Mouse (Mus musculus) fibroblast of lung, adult 2 months (primary cell): ENCODE measurements around the gene Acvr1.

ENCODE experiments used
- DNase-seq: peaks from one replicate; pipeline ENCODE4 v3.0.0-alpha.2; 2011; ENCODE audit warnings: low read depth

Acvr1 gene

DNA sequence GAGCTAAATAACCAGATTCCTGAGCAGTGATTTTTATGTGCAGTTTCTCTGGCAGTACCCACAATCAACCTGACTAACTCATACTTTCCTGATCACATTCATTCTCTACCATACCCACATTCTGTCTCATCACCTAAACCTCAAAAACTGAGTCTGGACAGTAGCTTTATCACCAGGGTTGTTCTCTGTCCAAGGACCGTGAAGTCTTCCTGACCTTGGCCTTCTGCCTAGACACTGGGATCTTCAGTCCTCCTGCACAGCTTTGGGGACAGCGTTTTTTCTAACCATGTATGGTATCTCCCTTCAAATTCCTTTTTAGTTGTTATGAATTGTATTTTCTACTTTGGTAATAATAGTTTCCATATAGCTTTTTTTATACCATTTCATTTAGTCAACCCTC, 163.5 kb downstream of the Acvr1 start:
- no peak for DNase-seq

DNA sequence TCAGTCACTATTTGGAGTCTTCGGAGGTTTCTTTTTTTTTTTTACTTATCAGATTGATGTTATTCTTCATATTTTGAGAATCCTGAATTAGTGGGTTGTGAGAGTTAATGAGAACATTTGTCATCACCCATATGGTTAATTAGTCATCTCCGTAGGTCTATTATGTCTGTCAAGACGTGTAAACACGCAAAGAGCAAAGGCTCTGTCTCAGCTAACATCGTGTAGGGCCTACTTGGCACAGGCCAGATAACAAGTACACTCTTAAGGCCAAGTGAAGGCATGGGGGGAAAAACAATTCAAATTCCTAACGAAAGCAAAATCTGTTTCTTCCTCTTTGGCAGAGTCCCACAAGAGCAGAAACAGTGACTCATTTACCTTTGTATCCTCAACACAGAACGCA, 178.4 kb downstream of the Acvr1 start:
- no peak for DNase-seq

DNA sequence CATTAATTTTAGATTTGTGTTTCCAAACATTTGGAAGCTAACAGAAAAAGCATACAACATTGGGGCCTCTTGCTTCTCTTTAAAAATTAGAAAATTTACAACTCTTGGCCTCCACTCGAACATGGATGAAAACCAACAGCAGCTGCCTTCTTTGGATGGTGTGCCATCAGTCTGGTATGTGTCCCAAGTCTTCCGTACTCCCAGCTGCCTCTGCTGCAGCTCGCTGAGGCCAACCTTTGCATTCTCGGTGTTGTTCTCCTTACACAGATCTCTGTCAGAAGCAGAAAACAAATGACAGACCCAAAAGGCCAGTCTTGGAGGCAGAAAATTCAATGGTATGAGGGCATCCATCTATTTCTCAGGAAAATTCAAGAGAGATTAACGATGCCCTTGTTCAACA, 186.9 kb downstream of the Acvr1 start:
- DNase-seq, result no peak

DNA sequence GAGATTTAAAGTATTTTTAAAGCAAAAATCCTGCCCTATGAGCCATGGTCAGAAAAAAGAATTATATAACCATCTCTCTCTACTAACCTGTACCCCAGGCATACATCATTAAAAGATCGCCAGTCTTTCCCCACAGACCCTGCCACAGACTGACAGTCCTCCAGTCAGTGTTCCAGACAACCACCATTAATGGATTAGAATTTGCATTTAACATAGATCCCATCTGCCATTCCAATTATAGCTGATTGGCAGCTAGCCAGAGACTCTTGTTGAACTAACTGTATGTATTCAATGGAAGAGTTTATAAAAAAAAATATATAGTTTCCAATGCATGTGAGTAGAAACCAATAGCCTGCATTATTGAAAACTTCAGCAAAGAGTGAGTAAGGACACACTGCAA, 187.5 kb downstream of the Acvr1 start:
- DNase-seq, result no peak

DNA sequence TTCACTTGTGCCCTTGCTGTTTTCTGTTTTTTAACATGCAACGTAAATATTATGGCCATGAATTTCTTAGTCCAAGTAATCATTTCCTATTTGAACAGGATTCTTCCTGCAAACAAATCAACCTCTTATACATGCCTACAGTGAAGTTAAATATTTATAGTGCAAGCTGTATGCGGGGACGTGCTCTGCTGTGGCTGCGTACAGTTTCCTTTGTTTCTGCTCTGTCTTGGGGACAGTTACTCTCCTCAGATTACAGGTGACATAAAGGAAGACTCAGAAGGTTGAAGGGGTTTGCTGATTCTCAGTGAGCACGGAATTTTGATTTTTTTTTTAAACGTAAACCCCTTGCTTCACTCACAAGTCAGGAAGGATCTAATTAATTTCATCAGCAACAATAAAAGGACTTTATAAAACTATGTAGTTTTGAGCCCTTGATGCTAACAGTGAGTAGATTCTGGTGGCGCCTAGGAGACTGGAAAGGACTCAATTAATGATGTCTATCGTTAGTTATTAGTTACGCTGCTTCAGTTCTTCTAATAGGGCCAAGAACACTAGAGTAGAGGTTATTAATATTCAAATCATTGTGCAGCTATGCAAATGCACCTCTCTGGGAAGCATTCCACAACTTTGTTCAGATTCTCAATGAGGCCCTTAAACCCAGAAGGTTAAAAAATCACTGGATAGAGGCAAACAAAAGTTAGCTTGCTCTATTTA, 189.4 kb downstream of the Acvr1 start:
- no peak for DNase-seq

DNA sequence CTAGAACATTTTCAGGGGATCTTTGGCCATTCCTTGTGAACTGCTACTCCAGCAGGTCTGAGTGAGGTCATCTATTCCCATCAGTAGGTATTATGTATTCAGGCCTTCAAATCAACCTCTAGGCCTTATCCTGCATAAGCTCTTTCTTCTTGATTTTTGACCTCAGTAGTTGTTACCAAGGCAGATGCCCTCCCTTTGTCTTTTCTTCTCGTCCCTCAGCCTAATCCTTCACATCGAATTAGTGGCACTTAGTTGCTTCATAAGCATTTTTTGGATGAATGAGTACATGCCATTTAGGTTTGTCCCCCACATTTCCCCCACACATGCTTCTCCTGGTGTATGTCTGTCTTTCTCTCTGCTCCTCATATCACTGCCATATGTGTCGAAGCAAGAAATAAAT, 200.8 kb downstream of the Acvr1 start:
- DNase-seq, result no peak

DNA sequence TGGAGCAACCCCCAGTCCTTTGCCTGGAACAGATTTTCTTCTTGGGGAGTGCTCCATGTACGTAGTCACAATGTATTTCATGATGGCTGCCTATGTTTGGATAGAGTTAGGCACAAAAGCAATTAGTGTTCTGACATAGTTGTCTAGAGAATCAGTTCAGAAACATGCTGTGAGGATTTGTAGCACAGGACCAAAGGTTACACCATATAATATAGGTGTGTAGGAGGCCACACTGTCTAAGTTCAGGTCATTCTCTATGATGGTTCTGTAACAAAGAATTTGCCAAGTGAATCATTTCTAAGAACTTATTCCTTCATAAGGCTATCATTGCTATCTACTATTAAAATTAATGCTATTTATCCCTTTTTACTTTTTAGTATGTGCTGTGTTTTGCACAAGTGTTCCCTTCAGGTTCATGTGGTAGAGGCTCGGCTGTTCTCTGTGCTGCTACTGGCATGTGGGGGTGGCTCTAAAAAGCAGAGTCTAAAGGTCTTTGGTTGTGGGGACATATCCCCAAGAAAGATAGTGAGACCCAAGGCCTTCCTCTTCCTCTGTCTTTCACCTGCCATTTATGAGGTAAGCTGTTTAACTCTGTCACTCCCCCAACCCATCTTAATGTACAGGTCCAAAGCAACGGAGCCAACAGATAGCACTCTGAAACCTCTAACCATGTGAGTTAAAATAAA, 205.5 kb downstream of the Acvr1 start:
- DNase-seq, result no peak

DNA sequence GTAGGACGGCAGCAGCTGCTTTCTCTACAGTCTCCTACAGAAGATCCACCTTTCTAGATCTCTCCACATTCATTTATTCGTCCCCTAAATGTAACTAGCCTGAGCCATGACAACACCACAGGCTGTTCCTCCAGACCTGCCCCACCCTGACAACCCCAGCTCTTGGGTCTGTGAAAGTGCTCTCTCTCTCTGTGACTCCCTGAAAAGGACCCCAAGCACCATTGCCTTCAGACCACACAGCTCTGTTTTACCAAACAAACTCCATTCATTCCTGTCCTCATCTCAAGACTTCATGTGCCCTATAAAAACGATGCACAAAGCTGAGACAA, 208.9 kb downstream of the Acvr1 start:
- no peak for DNase-seq

DNA sequence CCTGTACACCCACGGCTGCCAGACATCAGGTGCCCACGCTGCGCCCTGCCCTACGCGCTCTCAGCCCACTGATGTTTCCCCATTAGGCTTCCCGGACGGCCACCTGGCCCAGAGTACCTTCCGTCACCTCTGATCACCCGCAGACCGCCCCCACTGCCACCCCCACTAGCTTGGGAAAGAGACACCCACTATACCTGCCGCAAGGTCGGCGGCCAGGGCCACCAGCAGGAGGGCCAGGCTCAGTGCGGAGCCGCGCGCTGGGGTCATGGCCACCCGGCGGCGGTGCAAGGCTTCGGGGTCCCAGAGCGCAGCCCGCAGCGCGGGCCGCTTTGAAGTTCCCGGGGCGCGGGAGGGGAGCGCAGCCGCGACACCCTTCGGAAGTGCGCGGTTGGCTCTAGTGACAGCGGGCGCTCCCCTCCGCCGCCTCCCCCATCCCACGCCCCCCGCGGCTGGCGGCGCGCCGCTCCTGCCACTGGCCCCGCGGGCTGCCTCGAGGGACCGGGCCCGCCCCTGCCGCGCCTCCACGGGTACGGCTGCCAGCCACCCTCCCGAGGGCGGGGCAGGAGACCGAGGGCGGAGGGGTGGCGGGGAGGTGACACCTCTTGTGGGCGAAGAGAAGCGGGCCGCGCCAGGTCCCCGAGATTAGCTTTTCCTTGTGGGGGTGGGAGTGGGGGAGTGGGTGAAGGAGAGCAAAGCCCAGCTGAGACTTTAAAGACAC, 209.4 kb downstream of the Acvr1 start, which contains the start of gene Acvr1c:
Gene Acvr1c (minus strand): TSS at position 482 of the 718 bp plus-strand sequence.
- DNase-seq, result no peak

DNA sequence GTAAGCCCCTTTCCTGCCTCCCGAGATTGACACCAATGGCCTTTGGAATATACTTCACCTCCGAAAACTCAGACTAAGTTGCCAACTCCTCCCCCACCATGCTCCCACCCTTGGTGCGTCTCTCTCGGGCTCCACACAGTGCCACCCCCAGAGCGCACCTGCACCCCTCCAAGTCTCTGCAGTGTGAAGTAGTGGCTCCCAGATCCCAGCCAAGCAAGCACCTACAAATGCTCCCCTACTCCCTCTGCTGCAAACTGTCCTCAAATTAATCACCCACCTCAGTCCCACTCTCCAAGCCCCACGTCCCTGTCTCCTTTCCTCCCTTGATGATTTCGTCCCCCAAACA, 209.9 kb downstream of the Acvr1 start:
- DNase-seq, result no peak

DNA sequence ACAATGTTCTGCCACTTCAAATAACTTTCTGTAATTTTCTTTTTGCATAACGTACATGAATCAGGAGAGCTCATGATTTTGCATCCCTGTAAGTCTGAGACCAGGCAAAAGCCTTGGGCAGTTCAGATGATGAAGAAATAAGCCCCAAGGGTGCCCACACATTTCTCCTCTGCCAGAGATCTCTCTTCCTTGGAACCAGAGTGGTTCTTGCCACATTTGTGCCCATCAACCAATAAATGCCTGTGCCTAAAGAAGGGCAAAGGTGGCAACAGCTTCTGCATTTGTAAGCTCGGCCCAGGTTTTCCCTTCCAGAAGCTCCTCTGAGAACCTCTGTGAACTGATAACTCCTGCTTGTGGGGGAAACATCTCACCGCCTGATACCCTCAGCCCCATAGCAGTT, 212.6 kb downstream of the Acvr1 start:
- DNase-seq, result no peak

DNA sequence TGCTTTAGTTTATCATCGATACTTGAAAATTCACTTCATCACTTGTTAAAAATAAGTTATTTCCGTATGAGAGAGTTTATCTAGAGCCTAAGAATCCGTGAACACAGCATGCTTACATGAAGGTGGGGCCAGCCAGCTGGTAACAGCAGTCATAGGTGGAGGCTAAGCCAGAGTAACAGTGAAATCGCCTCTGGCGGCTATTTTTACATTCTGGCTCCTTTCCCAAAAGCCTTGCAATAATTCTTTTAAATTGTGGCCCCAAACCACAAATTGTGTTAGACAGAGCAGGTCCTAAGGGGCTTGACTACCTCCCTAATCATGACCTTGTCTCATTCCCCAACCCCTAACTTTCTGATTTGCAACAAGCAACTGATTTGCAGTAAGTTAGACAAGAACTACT, 214.1 kb downstream of the Acvr1 start:
- DNase-seq, result no peak

DNA sequence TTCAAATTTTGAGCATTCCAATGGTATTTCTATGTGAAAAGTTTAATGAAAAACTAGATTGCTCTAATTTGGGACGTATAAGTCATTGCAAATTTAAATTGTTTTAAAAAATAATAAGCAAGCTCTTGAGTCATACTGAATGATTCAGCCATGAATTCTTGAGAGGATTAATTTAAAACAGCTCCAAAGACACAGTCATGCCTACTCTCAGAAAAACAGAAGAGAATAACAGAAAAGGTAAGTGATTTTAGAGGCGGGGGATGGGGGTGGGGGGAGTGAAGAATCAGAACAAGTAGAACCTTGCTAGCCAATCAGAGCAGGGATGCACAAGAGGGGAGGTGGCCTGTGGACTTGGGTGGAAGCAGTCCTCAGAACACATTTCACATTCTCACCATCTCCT, 216.3 kb downstream of the Acvr1 start:
- no peak for DNase-seq
